Mouse (Mus musculus) hindbrain, embryonic 15.5 days (tissue): Measurements from ENCODE around the gene Actl6a. TPM values are rescaled to one million over a fixed set of nuclear protein-coding genes. Genes with fewer than 3 reads are reported as not detected.
"Not testable (repeated sequence)": the region's sequence is repeated elsewhere in the genome, so short reads cannot be mapped to it uniquely, and the experiment has no call there.

Experiments
- ATAC-seq: fragments of 200-750 bp; cut with Nextera tagmentation; 2 replicates; pipeline ENCODE4 v1.8.0; 2017; ENCODE audit warnings: low read depth, moderate number of reproducible peaks, moderate TSS enrichment; ENCODE audit not compliant: low FRiP score
- H3K27ac ChIP-seq: fragments of 300-500 bp; sonication (generic); replicated peaks from 2 replicates; pipeline ENCODE4 v1.5.1; 2015; ENCODE audit warnings: mild to moderate bottlenecking, inconsistent platforms
- H3K27me3 ChIP-seq: fragments of 300-500 bp; sonication (generic); 2 replicates; pipeline ENCODE4 v1.6.1; 2015; ENCODE audit warnings: control low read depth, inconsistent platforms
- H3K36me3 ChIP-seq: fragments of 300-500 bp; sonication (generic); 2 replicates; pipeline ENCODE4 v1.6.1; 2015; ENCODE audit warnings: control low read depth, inconsistent platforms
- H3K4me1 ChIP-seq: fragments of 300-500 bp; sonication (generic); replicated peaks from 2 replicates; pipeline ENCODE4 v1.6.1; 2015; ENCODE audit warnings: control low read depth, inconsistent platforms
- H3K4me2 ChIP-seq: fragments of 300-500 bp; sonication (generic); 2 replicates; pipeline ENCODE4 v1.6.1; 2015; ENCODE audit warnings: moderate library complexity, mild to moderate bottlenecking, inconsistent platforms
- H3K4me3 ChIP-seq: fragments of 300-500 bp; sonication (generic); 2 replicates; pipeline ENCODE4 v1.5.1; 2015; ENCODE audit warnings: mild to moderate bottlenecking, inconsistent platforms
- H3K9ac ChIP-seq: fragments of 300-500 bp; sonication (generic); 2 replicates; pipeline ENCODE4 v1.6.1; 2015; ENCODE audit warnings: inconsistent platforms
- H3K9me3 ChIP-seq: fragments of 300-500 bp; sonication (generic); 2 replicates; pipeline ENCODE4 v1.6.1; 2016; ENCODE audit warnings: control low read depth, inconsistent platforms
- WGBS: fragments of 180-500 bp; shearing (Covaris S2); methylation state at CpG from one replicate; pipeline ENCODE4 v1.1.7; 2015; 5-methylcytosine and 5-hydroxymethylcytosine counted together
- polyA plus RNA-seq: library from polyadenylated mRNA; unstranded; fragments of >200 nt; fragmentation: Nextera tagmentation; extraction: Ambion mirVana; gene quantifications from 2 replicates; pipeline ENCODE4 v1.2.1, GENCODE M21; 2015

The Actl6a gene
- polyA plus RNA-seq, 1 experiment from 2014 or later, result 63.2 TPM

DNA sequence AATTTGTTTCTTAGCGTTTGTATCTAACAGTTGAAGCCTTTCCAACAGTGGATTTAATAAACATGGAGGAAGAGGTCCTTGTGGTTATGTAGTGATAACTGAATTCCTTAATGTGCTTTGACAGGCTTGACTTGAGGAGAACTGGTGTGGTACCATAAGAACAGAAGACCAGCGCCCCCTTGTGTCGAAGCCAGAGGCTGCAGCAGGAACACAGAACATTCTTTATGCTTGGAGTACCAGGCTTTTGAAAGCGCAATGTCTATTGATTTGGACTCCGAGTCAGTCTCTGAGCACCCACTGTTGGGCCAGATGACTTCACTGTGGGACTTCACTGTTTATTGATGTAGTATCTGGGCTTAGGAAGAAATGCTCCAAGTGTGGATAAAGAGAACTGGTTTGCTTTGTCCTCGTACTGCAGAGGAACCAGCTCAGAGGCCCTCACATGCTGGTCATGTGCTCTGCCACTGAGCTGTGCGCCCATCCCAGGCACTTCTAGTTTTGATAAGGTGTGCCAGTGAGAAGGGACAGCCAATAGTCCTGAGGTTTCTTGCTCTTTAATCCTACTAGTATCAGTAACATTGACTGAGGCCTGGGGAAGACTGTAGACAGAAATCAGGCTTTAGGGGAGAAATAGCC is 7.8 kb upstream of the Actl6a start:
- no peak overlapping the region for H3K4me3 ChIP-seq
- WGBS, result 33% methylated on average over 7 of the region's 7 CpGs
- no peak overlapping the region for H3K27ac ChIP-seq
- H3K36me3 ChIP-seq, result no peaks in the 10 kb centered on the region
- ATAC-seq, result peak; percentile 85
- no peaks in the 10 kb centered on the region for H3K4me1 ChIP-seq
- no peak overlapping the region for H3K4me2 ChIP-seq
- no peak overlapping the region for H3K9ac ChIP-seq
- no peaks in the 10 kb centered on the region for H3K9me3 ChIP-seq
- H3K27me3 ChIP-seq, result no peaks in the 10 kb centered on the region

DNA sequence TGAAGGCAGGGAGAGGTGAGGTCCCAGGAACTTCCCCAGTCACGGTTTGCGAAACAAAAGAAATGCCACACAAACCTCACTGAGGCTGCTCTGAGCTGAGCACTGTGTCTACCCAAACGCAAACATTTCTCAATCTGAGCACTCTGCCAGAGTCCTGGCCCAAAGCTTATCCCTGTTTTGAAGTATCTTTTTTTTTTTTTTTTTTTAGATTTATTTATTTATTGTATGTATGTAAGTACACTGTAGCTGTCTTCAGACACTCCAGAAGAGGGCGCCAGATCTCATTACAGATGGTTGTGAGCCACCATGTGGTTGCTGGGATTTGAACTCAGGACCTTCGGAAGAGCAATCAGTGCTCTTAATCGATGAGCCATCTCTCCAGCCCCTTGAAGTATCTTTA is 2.1 kb upstream of the Actl6a start:
- not testable (repeated sequence) for H3K4me1 ChIP-seq, H3K4me3 ChIP-seq, H3K27me3 ChIP-seq, H3K9me3 ChIP-seq, H3K9ac ChIP-seq, ATAC-seq, H3K36me3 ChIP-seq, H3K27ac ChIP-seq, H3K4me2 ChIP-seq
- WGBS, result 94% methylated on average over 6 of the region's 6 CpGs

DNA sequence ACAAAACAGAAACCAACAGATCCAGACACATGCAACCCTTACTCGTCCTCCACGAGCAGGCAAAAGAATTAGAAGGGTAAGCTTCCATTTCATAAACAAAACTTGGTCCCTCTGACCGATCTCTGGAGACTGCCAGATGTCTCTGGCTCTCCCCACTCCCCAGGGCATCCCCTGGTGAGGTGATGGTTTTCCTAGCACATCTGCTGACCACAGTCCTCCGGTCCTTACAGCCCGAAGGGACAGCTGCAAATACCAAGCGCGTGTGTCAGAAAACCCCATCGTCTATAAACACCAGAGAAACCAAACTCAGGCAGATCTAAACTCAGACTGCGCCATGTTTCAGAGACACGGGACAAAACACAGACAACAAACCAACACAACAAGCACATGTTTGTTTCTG is 1.5 kb upstream of the Actl6a start:
- not testable (repeated sequence) for ATAC-seq, H3K9ac ChIP-seq, H3K27me3 ChIP-seq, H3K4me2 ChIP-seq, H3K9me3 ChIP-seq, H3K36me3 ChIP-seq, H3K27ac ChIP-seq, H3K4me1 ChIP-seq, H3K4me3 ChIP-seq
- WGBS, result 89% methylated on average over 10 of the region's 10 CpGs

DNA sequence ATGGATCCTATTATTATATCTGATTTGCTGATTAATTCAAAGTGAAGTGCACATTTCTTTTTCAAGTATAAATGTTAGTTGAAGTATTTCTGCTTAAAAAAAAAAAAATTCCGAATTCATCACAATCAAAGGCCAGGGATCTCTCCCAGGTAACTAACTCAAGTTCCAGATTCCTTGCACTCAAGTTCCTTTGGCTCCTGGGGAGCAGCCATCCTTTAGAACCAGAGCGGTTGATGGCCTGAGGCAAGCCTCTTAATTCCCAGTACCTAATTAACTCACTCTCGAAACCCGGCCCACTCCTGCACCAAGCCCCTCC is 1.9 kb downstream of the Actl6a start:
- Histone ChIP-seq H3K9me3 (no peaks in the 10 kb centered on the region), H3K27me3 (no peaks in the 10 kb centered on the region), H3K27ac (0 out of 2 replicates have a peak overlapping the region, but pooled peaks have one; percentile 40), H3K36me3 (peaks cover 14% of the 10 kb centered on the region), H3K4me1 (peaks cover 15% of the 10 kb centered on the region), H3K9ac (no peak overlapping the region; the same call in 1 of the 2 replicates), H3K4me2 (peak overlapping the region; percentile 67), H3K4me3 (peak overlapping the region; percentile 90)
- 3% methylated on average over 4 of the region's 4 CpGs for WGBS
- no peak for ATAC-seq

- ATAC-seq, result peak; percentile 100
- Histone ChIP-seq H3K36me3 (peaks cover 20% of the 10 kb centered on the region), H3K27me3 (no peaks in the 10 kb centered on the region), H3K4me1 (peaks cover 15% of the 10 kb centered on the region), H3K9me3 (no peaks in the 10 kb centered on the region), H3K9ac (peak overlapping the region; percentile 79), H3K27ac (peak overlapping the region; percentile 94), H3K4me3 (peak overlapping the region; percentile 90), H3K4me2 (peak overlapping the region; percentile 67)
- under 1% methylated on average over 90 of the region's 90 CpGs for WGBS
Measured at GRCm38 (mm10) chr3:32708368-32709231, 2.5 kb downstream of the Actl6a start.

DNA sequence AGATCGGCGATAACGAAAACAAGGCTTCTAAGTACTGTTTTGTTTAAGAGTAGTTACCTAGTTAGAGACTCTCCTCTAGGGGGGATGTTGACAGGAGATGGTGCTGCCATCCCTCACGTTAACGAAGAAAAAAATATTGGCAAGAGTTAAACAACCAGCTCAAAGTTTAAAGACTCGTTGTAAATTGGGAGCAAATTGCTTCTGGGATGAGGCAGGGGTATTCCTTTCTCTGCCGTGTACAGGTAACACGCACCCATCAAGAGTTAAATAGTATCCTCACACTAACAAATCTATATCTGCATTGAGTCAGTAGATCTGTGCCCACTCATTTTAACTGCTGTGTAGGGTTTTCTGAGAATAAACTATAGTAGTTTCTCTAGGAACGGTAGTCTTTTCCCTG is 3.3 kb downstream of the Actl6a start:
- peak overlapping the region; percentile 79 for H3K9ac ChIP-seq
- peak overlapping the region; percentile 94 for H3K27ac ChIP-seq
- H3K4me2 ChIP-seq, result peak overlapping the region; percentile 67
- H3K36me3 ChIP-seq, result peaks cover 28% of the 10 kb centered on the region
- H3K9me3 ChIP-seq, result no peaks in the 10 kb centered on the region
- H3K4me3 ChIP-seq, result peak overlapping the region; percentile 90
- H3K27me3 ChIP-seq, result no peaks in the 10 kb centered on the region
- WGBS, result 10% methylated on average over 9 of the region's 9 CpGs
- no peak for ATAC-seq
- H3K4me1 ChIP-seq, result peaks cover 15% of the 10 kb centered on the region

DNA sequence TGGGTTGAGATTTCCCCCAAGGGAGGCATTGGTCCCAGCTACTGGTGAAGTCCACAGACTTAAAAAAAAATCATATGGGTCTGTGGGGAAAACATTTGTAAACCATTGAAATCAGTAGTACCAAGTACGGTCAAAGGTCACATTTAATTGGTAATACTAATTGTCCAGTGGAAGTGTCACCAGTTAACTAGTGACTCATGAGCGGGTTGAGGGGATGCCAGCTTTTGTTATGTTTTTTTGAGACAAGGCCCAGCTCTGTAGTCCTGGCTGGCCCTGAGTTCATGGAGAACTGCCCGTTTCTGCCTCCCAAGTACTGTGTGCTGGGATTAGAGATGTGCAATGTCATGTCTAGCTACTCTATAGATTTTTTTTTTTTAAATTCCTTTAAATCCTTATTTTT is 7.6 kb downstream of the Actl6a start:
- no peak overlapping the region for H3K4me2 ChIP-seq
- H3K36me3 ChIP-seq, result peaks cover 65% of the 10 kb centered on the region
- 94% methylated on average over 3 of the region's 3 CpGs for WGBS

GRCm38 (mm10) chr3:32717403-32717802 is 11.3 kb downstream of the Actl6a start:
- 98% methylated on average over 6 of the region's 6 CpGs for WGBS

More for the DNA sequence above, 7.6 kb downstream of the Actl6a start:
- peaks cover 15% of the 10 kb centered on the region for H3K4me1 ChIP-seq
- H3K9me3 ChIP-seq, result no peaks in the 10 kb centered on the region
- H3K4me3 ChIP-seq, result no peak overlapping the region
- no peaks in the 10 kb centered on the region for H3K27me3 ChIP-seq
- ATAC-seq, result no peak
- no peak overlapping the region for H3K9ac ChIP-seq
- H3K27ac ChIP-seq, result no peak overlapping the region

GRCm38 (mm10) chr3:32718271-32718670 is 12.2 kb downstream of the Actl6a start:
- no peaks in the 10 kb centered on the region for H3K9me3 ChIP-seq
- 93% methylated on average over 5 of the region's 5 CpGs for WGBS
- no peak overlapping the region for H3K27ac ChIP-seq
- H3K27me3 ChIP-seq, result no peaks in the 10 kb centered on the region
- no peak overlapping the region for H3K4me2 ChIP-seq
- H3K36me3 ChIP-seq, result peaks cover 86% of the 10 kb centered on the region
- no peak overlapping the region for H3K9ac ChIP-seq
- no peak for ATAC-seq
- H3K4me1 ChIP-seq, result no peaks in the 10 kb centered on the region
- no peak overlapping the region for H3K4me3 ChIP-seq

More at GRCm38 (mm10) chr3:32717403-32717802, 11.3 kb downstream of the Actl6a start:
- H3K4me2 ChIP-seq, H3K4me3 ChIP-seq, H3K4me1 ChIP-seq, H3K9me3 ChIP-seq, ATAC-seq, H3K9ac ChIP-seq, H3K27me3 ChIP-seq, H3K27ac ChIP-seq: not testable (repeated sequence)
- H3K36me3 ChIP-seq, result peaks cover 86% of the 10 kb centered on the region

DNA sequence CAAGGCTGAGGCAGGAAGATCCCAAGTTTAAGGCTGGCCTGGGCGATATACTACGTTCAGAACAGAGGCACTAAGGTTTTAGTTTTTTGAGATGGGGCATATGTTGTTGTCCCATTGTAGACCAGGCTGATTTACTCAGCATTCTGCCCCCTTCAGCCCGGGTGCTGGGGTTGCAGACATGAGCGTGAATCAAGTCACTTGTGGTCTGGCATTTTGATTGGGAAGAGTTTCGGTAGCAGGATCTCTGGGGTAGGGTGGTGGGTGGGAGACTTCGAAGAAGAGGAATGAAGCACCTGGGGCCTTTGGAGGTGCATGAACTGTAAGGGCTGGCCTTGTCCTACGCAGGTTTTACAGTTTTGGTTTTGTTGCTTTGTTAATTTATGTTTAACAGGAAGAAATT is 18.1 kb downstream of the Actl6a start:
- no peak overlapping the region for H3K9ac ChIP-seq
- H3K9me3 ChIP-seq, result no peaks in the 10 kb centered on the region
- ATAC-seq, result no peak
- H3K4me3 ChIP-seq, result no peak overlapping the region
- WGBS, result 94% methylated on average over 7 of the region's 7 CpGs
- H3K27ac ChIP-seq, result no peak overlapping the region
- H3K36me3 ChIP-seq, result peaks cover 88% of the 10 kb centered on the region
- no peaks in the 10 kb centered on the region for H3K4me1 ChIP-seq
- no peak overlapping the region for H3K4me2 ChIP-seq
- no peaks in the 10 kb centered on the region for H3K27me3 ChIP-seq

- no peaks in the 10 kb centered on the region for H3K27me3 ChIP-seq
- ATAC-seq, result no peak
- H3K4me2 ChIP-seq, result no peak overlapping the region
- no peak overlapping the region for H3K9ac ChIP-seq
- no peak overlapping the region for H3K4me3 ChIP-seq
- no peaks in the 10 kb centered on the region for H3K9me3 ChIP-seq
- no peaks in the 10 kb centered on the region for H3K4me1 ChIP-seq
- peaks cover 88% of the 10 kb centered on the region for H3K36me3 ChIP-seq
- H3K27ac ChIP-seq, result no peak overlapping the region
- WGBS, result 90% methylated on average over 5 of the region's 5 CpGs
Measured at GRCm38 (mm10) chr3:32725951-32726350, 19.9 kb downstream of the Actl6a start.

GRCm38 (mm10) chr3:32727861-32728260 is 21.8 kb downstream of the Actl6a start:
- H3K9ac ChIP-seq, result no peak overlapping the region
- no peak overlapping the region for H3K4me2 ChIP-seq
- H3K27ac ChIP-seq, result no peak overlapping the region
- peaks cover 86% of the 10 kb centered on the region for H3K36me3 ChIP-seq
- H3K9me3 ChIP-seq, result no peaks in the 10 kb centered on the region
- no peak for ATAC-seq
- no peaks in the 10 kb centered on the region for H3K27me3 ChIP-seq
- 83% methylated on average over 4 of the region's 4 CpGs for WGBS
- no peaks in the 10 kb centered on the region for H3K4me1 ChIP-seq
- H3K4me3 ChIP-seq, result no peak overlapping the region
